Mouse (Mus musculus) midbrain, postnatal 0 days (tissue): Measurements from ENCODE around the gene Ptger4. TPM values are rescaled to one million over a fixed set of nuclear protein-coding genes. Genes with fewer than 3 reads are reported as not detected.

ENCODE experiments used
- ATAC-seq: fragments of 200-750 bp; cut with Nextera tagmentation; 2 replicates; pipeline ENCODE4 v1.8.0; 2017; ENCODE audit warnings: moderate number of reproducible peaks, mild to moderate bottlenecking, moderate TSS enrichment, moderate library complexity; ENCODE audit not compliant: low FRiP score
- DNase-seq: peaks from one replicate; pipeline ENCODE4 v3.0.0-alpha.2; 2015; ENCODE audit warnings: low spot score
- H3K27ac ChIP-seq: fragments of 300-500 bp; sonication (generic); 2 replicates; pipeline ENCODE4 v1.5.1; 2014; ENCODE audit warnings: low read depth, mild to moderate bottlenecking, low read length, mixed read lengths
- H3K27me3 ChIP-seq: fragments of 300-500 bp; sonication (generic); 2 replicates; pipeline ENCODE4 v1.6.1; 2014; ENCODE audit warnings: low read length, control low read depth, mixed read lengths; ENCODE audit not compliant: insufficient read depth
- H3K36me3 ChIP-seq: fragments of 300-500 bp; sonication (generic); 2 replicates; pipeline ENCODE4 v1.6.1; 2014; ENCODE audit warnings: low read length, control low read depth, mixed read lengths; ENCODE audit not compliant: insufficient read depth
- H3K4me1 ChIP-seq: fragments of 300-500 bp; sonication (generic); 2 replicates; pipeline ENCODE4 v1.6.1; 2014; ENCODE audit warnings: mild to moderate bottlenecking, control low read depth, antibody characterized with exemption, low read length, mixed read lengths; ENCODE audit not compliant: insufficient read depth
- H3K4me2 ChIP-seq: fragments of 300-500 bp; sonication (generic); 2 replicates; pipeline ENCODE4 v1.6.1; 2014; ENCODE audit warnings: low read depth, mild to moderate bottlenecking, low read length, mixed read lengths; ENCODE audit not compliant: poor library complexity, severe bottlenecking
- H3K4me3 ChIP-seq: fragments of 300-500 bp; sonication (generic); 2 replicates; pipeline ENCODE4 v1.5.1; 2014; ENCODE audit warnings: low read depth, mild to moderate bottlenecking, low read length, moderate library complexity
- H3K9ac ChIP-seq: fragments of 300-500 bp; sonication (generic); replicated peaks from 2 replicates; pipeline ENCODE4 v1.6.1; 2014; ENCODE audit warnings: mild to moderate bottlenecking, low read length, moderate library complexity, mixed read lengths; ENCODE audit not compliant: poor library complexity, severe bottlenecking
- H3K9me3 ChIP-seq: fragments of 300-500 bp; sonication (generic); 2 replicates; pipeline ENCODE4 v1.6.1; 2016; ENCODE audit warnings: low read length, control low read depth
- CTCF ChIP-seq: IDR thresholded peaks from 2 replicates; pipeline ENCODE4 v1.5.1; 2016; ENCODE audit warnings: antibody characterized with exemption, mild to moderate bottlenecking
- WGBS: fragments of 180-500 bp; shearing (Covaris S2); extraction: QIAGEN DNeasy Blood & Tissue Kit; methylation state at CpG from one replicate; pipeline ENCODE4 v1.1.7; 2014; 5-methylcytosine and 5-hydroxymethylcytosine counted together
- polyA plus RNA-seq: library from polyadenylated mRNA; unstranded; fragments of >200 nt; fragmentation: Nextera tagmentation; extraction: Ambion mirVana; gene quantifications from 2 replicates; pipeline ENCODE4 v1.2.1, GENCODE M21; 2015
- total RNA-seq: library from RNA; depleted of rRNA; stranded (reverse); fragments of >200 nt; gene quantifications from 2 replicates; pipeline ENCODE4 v1.2.3, GENCODE M21; 2014

Gene Ptger4
- total and polyA plus RNA-seq, 2 experiments from 2014 or later, result 1.7 to 2.5 TPM

GRCm38 (mm10) chr15:5188029-5188428, 56.0 kb downstream of the Ptger4 start:
- Histone ChIP-seq H3K36me3 (peaks cover 14% of the 10 kb centered on the region), H3K27ac (no peak overlapping the region), H3K9ac (no peak overlapping the region), H3K4me3 (no peak overlapping the region), H3K27me3 (no peaks in the 10 kb centered on the region), H3K4me1 (0 out of 2 replicates have a peak, but pooled peaks cover 4% of the 10 kb centered on the region), H3K4me2 (no peak overlapping the region), H3K9me3 (no peaks in the 10 kb centered on the region)
- no peak for TF ChIP-seq CTCF
- no peak for DNase-seq
- 94% methylated on average over 1 of the region's 1 CpGs for WGBS
- no peak for ATAC-seq

DNA sequence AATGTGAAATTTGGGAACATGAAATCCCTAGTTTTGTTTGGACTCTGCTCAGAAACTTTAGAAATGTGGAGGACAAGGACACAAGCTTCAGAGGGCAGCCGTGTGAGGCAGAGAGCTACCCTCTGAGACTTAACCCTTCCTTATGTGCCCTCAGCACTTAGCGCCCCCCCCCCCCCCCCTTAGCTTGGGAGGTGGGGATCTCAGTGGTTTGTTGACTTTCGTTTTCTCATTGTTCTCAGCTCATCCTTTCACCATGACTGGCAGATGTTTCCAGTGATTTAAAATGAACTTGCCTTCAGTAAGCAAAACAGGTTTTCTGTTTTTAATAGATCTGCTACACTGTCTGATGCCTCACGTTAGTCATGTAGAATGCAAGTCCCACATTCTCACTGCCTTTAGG, 56.9 kb downstream of the Ptger4 start:
- no peaks in the 10 kb centered on the region for H3K9me3 ChIP-seq
- no peaks in the 10 kb centered on the region for H3K27me3 ChIP-seq
- no peak for DNase-seq
- 57% methylated on average over 4 of the region's 4 CpGs for WGBS
- H3K9ac ChIP-seq, result no peak overlapping the region
- TF ChIP-seq CTCF, result no peak
- peaks cover 14% of the 10 kb centered on the region for H3K36me3 ChIP-seq
- 0 out of 2 replicates have a peak, but pooled peaks cover 4% of the 10 kb centered on the region for H3K4me1 ChIP-seq
- no peak overlapping the region for H3K4me3 ChIP-seq
- no peak for ATAC-seq
- no peak overlapping the region for H3K4me2 ChIP-seq
- no peak overlapping the region for H3K27ac ChIP-seq

GRCm38 (mm10) chr15:5186293-5186675, 57.7 kb downstream of the Ptger4 start:
- H3K36me3 ChIP-seq, result peaks cover 14% of the 10 kb centered on the region
- H3K9ac ChIP-seq, result peak overlapping the region; percentile 65
- ATAC-seq, result no peak
- peak overlapping the region; percentile 85 for H3K27ac ChIP-seq
- 0 out of 2 replicates have a peak, but pooled peaks cover 4% of the 10 kb centered on the region for H3K4me1 ChIP-seq
- peak overlapping the region; percentile 85 for H3K4me2 ChIP-seq
- no peak for TF ChIP-seq CTCF
- H3K27me3 ChIP-seq, result no peaks in the 10 kb centered on the region
- H3K9me3 ChIP-seq, result no peaks in the 10 kb centered on the region
- H3K4me3 ChIP-seq, result peak overlapping the region; percentile 76
- WGBS, result 34% methylated on average over 10 of the region's 10 CpGs
- DNase-seq, result peak; percentile 6

GRCm38 (mm10) chr15:5185366-5186292, 58.4 kb downstream of the Ptger4 start, which contains the start of gene Ttc33:
Gene Ttc33, plus strand, starts transcription at chr15:5185525.
- H3K4me3 ChIP-seq, result peak within 1 kb of the TSS; percentile 76
- TF ChIP-seq CTCF, result peak; percentile 67
- H3K36me3 ChIP-seq, result peaks cover 8% of the 10 kb centered on the region; the same call in 1 of the 2 replicates
- peak within 1 kb of the TSS; percentile 65 for H3K9ac ChIP-seq
- DNase-seq (peak; percentile 93), ATAC-seq (peak; percentile 91)
- H3K27ac ChIP-seq, result peak within 1 kb of the TSS; percentile 85
- H3K4me2 ChIP-seq, result peak within 1 kb of the TSS; percentile 85
- WGBS, result under 1% methylated on average over 53 of the region's 55 CpGs
- 0 out of 2 replicates have a peak, but pooled peaks cover 4% of the 10 kb centered on the region for H3K4me1 ChIP-seq
- H3K27me3 ChIP-seq, result no peaks in the 10 kb centered on the region
- H3K9me3 ChIP-seq, result no peaks in the 10 kb centered on the region

DNA sequence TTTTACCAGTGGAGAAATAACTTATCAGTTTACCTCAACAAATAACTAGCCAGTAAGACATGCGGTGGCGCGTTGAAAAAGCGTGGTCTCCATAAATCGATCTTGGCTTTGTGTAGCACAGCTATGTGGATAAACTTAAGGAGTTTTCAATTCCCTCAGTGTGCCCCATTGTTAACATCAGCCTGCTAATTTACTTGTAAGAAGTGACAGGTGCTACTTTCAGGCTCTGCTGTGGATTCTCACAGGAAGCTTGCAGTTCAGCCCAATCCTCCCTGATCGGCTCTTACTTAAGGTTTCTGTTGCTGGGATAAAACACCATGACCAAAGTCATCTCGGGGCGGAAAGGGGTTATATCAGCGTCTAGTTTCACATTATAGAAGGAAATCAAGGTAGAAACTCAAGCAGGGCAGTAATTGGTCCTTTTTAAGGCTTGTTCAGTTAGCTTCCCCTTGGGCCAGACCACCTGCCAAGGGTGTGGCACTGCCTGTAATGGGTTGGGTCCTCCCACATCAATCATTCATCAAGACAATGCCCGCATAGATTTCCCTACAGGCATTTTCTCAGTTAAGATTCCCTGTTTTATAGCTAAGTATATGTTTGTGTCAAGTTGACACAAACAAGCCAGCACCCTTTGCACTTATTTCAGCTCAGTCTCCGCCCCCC, 59.2 kb downstream of the Ptger4 start:
- WGBS, result 45% methylated on average over 10 of the region's 11 CpGs
- Histone ChIP-seq H3K27me3 (no peaks in the 10 kb centered on the region), H3K4me1 (0 out of 2 replicates have a peak, but pooled peaks cover 4% of the 10 kb centered on the region), H3K9me3 (no peaks in the 10 kb centered on the region), H3K27ac (peak overlapping the region; percentile 85), H3K4me3 (peak overlapping the region; percentile 76), H3K4me2 (peak overlapping the region; percentile 85), H3K9ac (peak overlapping the region; percentile 65), H3K36me3 (peaks cover 1% of the 10 kb centered on the region; the same call in 1 of the 2 replicates)
- ATAC-seq (peak; percentile 42), DNase-seq (peak; percentile 30)
- TF ChIP-seq CTCF, result no peak
